Mouse (Mus musculus) liver, embryonic 13.5 days (tissue): ENCODE measurements around the gene Mllt11. TPM values are rescaled to one million over a fixed set of nuclear protein-coding genes. Genes with fewer than 3 reads are reported as not detected.

Experiments used
- ATAC-seq: fragments of 200-750 bp; cut with Nextera tagmentation; 2 replicates; pipeline ENCODE4 v1.8.0; 2017; ENCODE audit warnings: low read depth, mild to moderate bottlenecking, moderate number of reproducible peaks, moderate library complexity
- DNase-seq: peaks from one replicate; pipeline ENCODE4 v3.0.0; 2022
- H3K27ac ChIP-seq: fragments of 300-500 bp; sonication (generic); 2 replicates; pipeline ENCODE4 v1.5.1; 2015; ENCODE audit warnings: moderate library complexity, mild to moderate bottlenecking, inconsistent platforms
- H3K27me3 ChIP-seq: fragments of 300-500 bp; sonication (generic); 2 replicates; pipeline ENCODE4 v1.6.1; 2015; ENCODE audit warnings: mild to moderate bottlenecking, inconsistent platforms
- H3K36me3 ChIP-seq: fragments of 300-500 bp; sonication (generic); 2 replicates; pipeline ENCODE4 v1.6.1; 2015; ENCODE audit warnings: mild to moderate bottlenecking, inconsistent platforms
- H3K4me1 ChIP-seq: fragments of 300-500 bp; sonication (generic); replicated peaks from 2 replicates; pipeline ENCODE4 v1.6.1; 2015; ENCODE audit warnings: inconsistent platforms
- H3K4me2 ChIP-seq: fragments of 300-500 bp; sonication (generic); 2 replicates; pipeline ENCODE4 v1.6.1; 2015; ENCODE audit warnings: inconsistent platforms, mild to moderate bottlenecking, moderate library complexity
- H3K4me3 ChIP-seq: fragments of 300-500 bp; sonication (generic); replicated peaks from 2 replicates; pipeline ENCODE4 v1.5.1; 2015; ENCODE audit warnings: mild to moderate bottlenecking, inconsistent platforms
- H3K9ac ChIP-seq: fragments of 300-500 bp; sonication (generic); 2 replicates; pipeline ENCODE4 v1.6.1; 2015; ENCODE audit warnings: mild to moderate bottlenecking, inconsistent platforms
- H3K9me3 ChIP-seq: fragments of 300-500 bp; sonication (generic); replicated peaks from 2 replicates; pipeline ENCODE4 v1.6.1; 2016; ENCODE audit warnings: inconsistent platforms
- WGBS: fragments of 180-500 bp; shearing (Covaris S2); methylation state at CpG from one replicate; pipeline ENCODE4 v1.1.7; 2015; ENCODE audit not compliant: insufficient replicate concordance; 5-methylcytosine and 5-hydroxymethylcytosine counted together
- polyA plus RNA-seq: library from polyadenylated mRNA; unstranded; fragments of >200 nt; fragmentation: Nextera tagmentation; extraction: Ambion mirVana; gene quantifications from 2 replicates; pipeline ENCODE4 v1.2.1, GENCODE M21; 2015

Mllt11 gene
- polyA plus RNA-seq, 1 experiment from 2014 or later = 2.8 TPM

- WGBS = 76% methylated on average over 7 of the region's 7 CpGs
- H3K4me1 ChIP-seq = peaks cover 11% of the 10 kb centered on the region
- H3K9ac ChIP-seq = peak within 1 kb of the TSS; percentile 28; the same call in 1 of the 2 replicates
- no peak within 1 kb of the TSS for H3K4me3 ChIP-seq
- peaks cover 19% of the 10 kb centered on the region for H3K36me3 ChIP-seq
- no peaks in the 10 kb centered on the region for H3K27me3 ChIP-seq
- DNase-seq (no peak), ATAC-seq (no peak)
- H3K4me2 ChIP-seq = peak within 1 kb of the TSS; percentile 8
- H3K9me3 ChIP-seq = no peaks in the 10 kb centered on the region
- H3K27ac ChIP-seq = no peak within 1 kb of the TSS
These were observed 9.5 kb upstream of the Mllt11 start, which contains the start of gene Gm128 for GRCm38 (mm10) chr3:95241498-95241897. Gene Gm128, minus strand, starts transcription at chr3:95241598.

- Histone ChIP-seq H3K9me3 (no peaks in the 10 kb centered on the region), H3K4me2 (peak overlapping the region; percentile 8), H3K27ac (no peak overlapping the region), H3K27me3 (no peaks in the 10 kb centered on the region), H3K9ac (peak overlapping the region; percentile 28; the same call in 1 of the 2 replicates), H3K4me1 (peaks cover 10% of the 10 kb centered on the region), H3K4me3 (no peak overlapping the region), H3K36me3 (peaks cover 25% of the 10 kb centered on the region)
- 45% methylated on average over 17 of the region's 17 CpGs for WGBS
- no peak for ATAC-seq
- DNase-seq = no peak
These were observed 8.9 kb upstream of the Mllt11 start for GRCm38 (mm10) chr3:95240900-95241299.

DNA sequence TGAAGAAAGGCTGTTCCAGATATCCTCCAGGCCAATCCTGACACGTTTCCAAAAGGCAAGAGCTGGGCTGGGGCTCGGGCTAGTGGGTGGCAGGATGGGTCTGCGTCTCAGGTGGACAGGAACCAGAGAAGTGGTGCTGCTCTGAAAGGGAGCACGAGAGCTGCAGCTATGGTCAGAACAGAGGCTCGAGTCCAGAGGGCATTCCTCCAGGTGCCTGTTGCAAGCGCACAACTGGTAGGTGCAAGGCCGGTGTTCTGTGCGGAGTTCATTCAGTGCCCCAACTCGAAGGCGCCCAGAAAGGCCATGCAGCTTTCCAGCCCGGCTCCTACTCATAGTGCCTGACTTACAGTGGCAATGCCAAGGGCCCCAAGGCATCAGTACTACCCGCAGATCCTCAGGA lies 8.0 kb upstream of the Mllt11 start:
- no peaks in the 10 kb centered on the region for H3K9me3 ChIP-seq
- H3K4me1 ChIP-seq = peaks cover 10% of the 10 kb centered on the region
- H3K36me3 ChIP-seq = peaks cover 34% of the 10 kb centered on the region
- H3K9ac ChIP-seq = no peak overlapping the region
- 76% methylated on average over 12 of the region's 12 CpGs for WGBS
- no peaks in the 10 kb centered on the region for H3K27me3 ChIP-seq
- DNase-seq (no peak), ATAC-seq (no peak)
- H3K4me3 ChIP-seq = no peak overlapping the region
- no peak overlapping the region for H3K4me2 ChIP-seq
- H3K27ac ChIP-seq = no peak overlapping the region

- Histone ChIP-seq H3K27me3 (no peaks in the 10 kb centered on the region), H3K4me1 (peaks cover 10% of the 10 kb centered on the region), H3K9ac (no peak overlapping the region), H3K27ac (no peak overlapping the region), H3K36me3 (peaks cover 44% of the 10 kb centered on the region), H3K4me2 (no peak overlapping the region), H3K9me3 (no peaks in the 10 kb centered on the region), H3K4me3 (no peak overlapping the region)
- ATAC-seq (no peak), DNase-seq (no peak)
- 75% methylated on average over 6 of the region's 6 CpGs for WGBS
These were observed 7.1 kb upstream of the Mllt11 start for GRCm38 (mm10) chr3:95239022-95239421.

- Histone ChIP-seq H3K4me2 (no peak overlapping the region), H3K27ac (no peak overlapping the region), H3K4me1 (peaks cover 16% of the 10 kb centered on the region), H3K9ac (no peak overlapping the region), H3K36me3 (peaks cover 58% of the 10 kb centered on the region), H3K27me3 (no peaks in the 10 kb centered on the region), H3K4me3 (no peak overlapping the region), H3K9me3 (no peaks in the 10 kb centered on the region)
- 84% methylated on average over 8 of the region's 8 CpGs for WGBS
- no peak for ATAC-seq
- no peak for DNase-seq
These were observed 5.6 kb upstream of the Mllt11 start for GRCm38 (mm10) chr3:95237541-95238099.

DNA sequence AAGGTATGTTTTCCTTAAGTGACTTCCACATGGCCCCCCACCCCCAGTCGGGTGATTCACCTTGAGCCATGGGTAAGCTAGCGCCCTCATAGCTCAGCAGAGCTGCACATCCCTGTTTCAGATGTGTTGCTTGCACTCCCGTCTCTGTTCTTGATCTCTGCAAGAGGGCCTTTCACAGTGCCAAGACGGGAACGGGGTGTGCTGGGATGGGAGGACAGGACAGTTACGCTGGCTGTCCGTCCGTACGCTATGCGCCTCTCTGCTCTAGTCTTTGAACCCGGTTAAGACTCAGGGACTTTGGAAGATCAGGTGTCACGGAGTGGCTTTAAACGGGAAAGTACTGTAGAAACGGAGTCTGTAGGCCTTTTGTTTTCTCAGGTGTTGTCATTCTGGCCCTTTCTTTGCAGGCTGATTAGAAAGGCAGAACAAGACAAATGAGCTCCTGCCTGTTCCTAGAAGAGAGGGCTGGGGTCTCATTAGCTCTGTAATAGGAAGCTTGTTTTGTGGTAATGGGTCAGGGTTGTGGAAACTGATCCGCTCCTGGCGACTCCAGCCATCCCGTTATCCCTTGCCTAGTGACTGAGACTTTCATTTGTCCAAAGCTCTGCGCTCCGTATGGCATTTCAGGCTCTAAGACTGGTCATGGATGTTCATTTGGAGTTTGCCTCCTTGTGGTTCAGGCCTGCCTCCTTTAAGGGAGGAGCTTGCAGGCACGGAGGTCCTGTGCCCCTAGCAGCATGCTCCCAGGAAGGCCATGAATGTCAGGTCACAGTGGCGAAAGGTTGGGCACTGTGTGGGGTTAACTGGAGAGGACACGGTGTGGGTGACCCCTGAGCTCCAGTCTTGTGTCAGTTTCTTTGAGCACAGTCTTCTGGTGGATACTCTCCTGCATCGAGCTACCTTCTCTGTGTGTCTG lies 3.7 kb upstream of the Mllt11 start:
- H3K4me3 ChIP-seq = no peak overlapping the region
- ATAC-seq (no peak), DNase-seq (no peak)
- 89% methylated on average over 23 of the region's 23 CpGs for WGBS
- H3K9ac ChIP-seq = no peak overlapping the region
- peaks cover 71% of the 10 kb centered on the region for H3K36me3 ChIP-seq
- H3K9me3 ChIP-seq = no peaks in the 10 kb centered on the region
- H3K4me1 ChIP-seq = peaks cover 32% of the 10 kb centered on the region
- H3K27ac ChIP-seq = no peak overlapping the region
- H3K27me3 ChIP-seq = no peaks in the 10 kb centered on the region
- H3K4me2 ChIP-seq = no peak overlapping the region

DNA sequence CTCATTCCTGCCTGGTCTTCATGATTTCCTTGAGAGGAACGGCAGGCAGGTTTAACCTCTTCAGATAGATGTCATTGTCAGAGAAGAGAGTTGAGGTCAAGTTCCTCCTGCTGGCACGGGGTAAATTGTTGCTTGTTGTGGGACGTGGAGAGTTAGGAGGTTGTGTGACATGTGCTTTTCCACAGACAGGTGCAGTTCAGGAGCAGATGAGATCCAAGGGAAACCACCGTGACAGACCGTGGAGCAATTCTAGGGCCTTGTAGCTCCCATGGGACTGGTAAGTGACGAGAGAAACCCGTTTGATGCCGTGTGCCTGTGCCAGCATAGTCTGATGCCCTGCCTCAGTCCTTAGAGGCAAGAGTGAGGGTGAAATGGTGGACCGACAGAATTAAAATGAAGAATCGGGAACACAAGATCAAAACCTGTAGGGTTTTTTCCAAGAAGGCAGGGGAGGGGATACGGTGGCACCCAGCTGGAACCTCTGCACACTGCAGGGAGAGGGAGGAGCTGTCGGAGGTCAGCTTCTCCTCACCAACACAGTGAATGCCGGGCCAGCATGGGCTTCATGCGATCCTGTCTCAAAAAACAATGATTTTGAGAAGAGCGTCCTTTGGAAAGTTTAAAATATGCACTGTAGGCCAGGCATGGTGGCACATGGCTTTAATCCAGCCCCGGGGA lies 1.5 kb upstream of the Mllt11 start:
- H3K27ac ChIP-seq = no peak overlapping the region
- peaks cover 71% of the 10 kb centered on the region for H3K36me3 ChIP-seq
- WGBS = 87% methylated on average over 16 of the region's 16 CpGs
- DNase-seq (no peak), ATAC-seq (no peak)
- no peak overlapping the region for H3K9ac ChIP-seq
- no peaks in the 10 kb centered on the region for H3K27me3 ChIP-seq
- no peak overlapping the region for H3K4me2 ChIP-seq
- H3K9me3 ChIP-seq = no peaks in the 10 kb centered on the region
- peaks cover 39% of the 10 kb centered on the region for H3K4me1 ChIP-seq
- no peak overlapping the region for H3K4me3 ChIP-seq

GRCm38 (mm10) chr3:95232771-95233170 lies 800 bp upstream of the Mllt11 start:
- no peak for DNase-seq
- peaks cover 65% of the 10 kb centered on the region for H3K36me3 ChIP-seq
- no peak for ATAC-seq
- no peaks in the 10 kb centered on the region for H3K9me3 ChIP-seq
- H3K9ac ChIP-seq = peak overlapping the region; percentile 6; the same call in 1 of the 2 replicates
- 68% methylated on average over 7 of the region's 7 CpGs for WGBS
- H3K4me1 ChIP-seq = peaks cover 44% of the 10 kb centered on the region
- no peaks in the 10 kb centered on the region for H3K27me3 ChIP-seq
- no peak overlapping the region for H3K4me3 ChIP-seq
- peak overlapping the region; percentile 97; the same call in 1 of the 2 replicates for H3K4me2 ChIP-seq
- H3K27ac ChIP-seq = 0 out of 2 replicates have a peak overlapping the region, but pooled peaks have one; percentile 93

- peak overlapping the region; percentile 85 for H3K4me3 ChIP-seq
- no peaks in the 10 kb centered on the region for H3K9me3 ChIP-seq
- ATAC-seq = peak; percentile 44
- peak overlapping the region; percentile 96 for H3K9ac ChIP-seq
- H3K4me1 ChIP-seq = peaks cover 54% of the 10 kb centered on the region
- H3K4me2 ChIP-seq = peak overlapping the region; percentile 97
- peak; percentile 39 for DNase-seq
- no peaks in the 10 kb centered on the region for H3K27me3 ChIP-seq
- 19% methylated on average over 8 of the region's 8 CpGs for WGBS
- peak overlapping the region; percentile 93 for H3K27ac ChIP-seq
- H3K36me3 ChIP-seq = peaks cover 46% of the 10 kb centered on the region
These were observed 1.3 kb downstream of the Mllt11 start for GRCm38 (mm10) chr3:95230495-95231297.

DNA sequence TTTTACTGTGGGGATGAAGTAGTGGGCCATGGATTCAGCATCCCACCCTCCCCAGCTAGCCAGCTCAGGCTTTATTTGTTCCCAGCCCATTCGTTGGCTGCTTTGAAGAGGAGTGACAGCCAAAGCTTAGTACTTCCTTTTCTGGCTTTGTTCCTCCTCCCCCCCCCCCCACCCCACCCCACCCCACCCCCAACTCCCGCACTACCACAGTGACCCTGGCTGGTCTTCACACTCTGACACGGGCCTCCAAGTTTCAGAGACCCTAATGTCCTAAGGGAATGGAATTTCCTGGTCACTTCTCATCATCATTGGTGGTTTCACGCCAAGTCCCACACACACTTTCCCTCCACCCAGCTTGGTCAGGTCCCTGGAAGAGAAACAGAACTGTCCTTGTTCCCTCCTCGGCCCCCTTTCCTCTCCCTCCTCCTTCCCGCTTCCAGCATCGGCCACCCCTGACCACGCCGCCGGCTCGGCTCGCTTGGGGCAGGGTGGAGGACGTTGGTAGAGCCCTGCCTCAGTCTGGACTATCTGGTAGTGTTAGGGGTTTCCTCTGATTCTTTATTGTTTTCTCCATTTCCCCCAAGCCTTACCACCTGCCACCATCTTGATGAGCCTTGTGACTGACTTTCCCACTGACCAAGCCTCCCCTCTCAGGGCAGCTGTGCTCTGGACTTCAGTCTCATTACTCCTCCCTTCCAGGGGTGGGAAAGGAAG lies 2.0 kb downstream of the Mllt11 start:
- Histone ChIP-seq H3K27ac (peak overlapping the region; percentile 93), H3K9me3 (no peaks in the 10 kb centered on the region), H3K9ac (peak overlapping the region; percentile 96), H3K4me3 (peak overlapping the region; percentile 85), H3K4me1 (peaks cover 54% of the 10 kb centered on the region), H3K4me2 (peak overlapping the region; percentile 97), H3K27me3 (no peaks in the 10 kb centered on the region), H3K36me3 (peaks cover 46% of the 10 kb centered on the region)
- WGBS = 4% methylated on average over 13 of the region's 13 CpGs
- no peak for ATAC-seq
- DNase-seq = no peak
